Mouse (Mus musculus): ENCODE data around the gene Kcne1. TPM values are rescaled to one million over a fixed set of nuclear protein-coding genes. Genes with fewer than 3 reads are reported as not detected.

The Kcne1 gene
- total RNA-seq, 1 experiment from 2014 or later = not detected

GRCm38 (mm10) chr16:92319353-92320109, 39.7 kb downstream of the Kcne1 start:
- no peak for ATAC-seq (replicated peaks; ENCODE audit: insufficient number of reproducible peaks, low FRiP score, low TSS enrichment, poor library complexity, severe bottlenecking)

- no peak for ATAC-seq (replicated peaks; ENCODE audit: insufficient number of reproducible peaks, low FRiP score, low TSS enrichment, poor library complexity, severe bottlenecking)
These were observed 43.1 kb downstream of the Kcne1 start for GRCm38 (mm10) chr16:92316049-92316738.

- peak; percentile 62; the same call in 1 of the 2 replicates for ATAC-seq (replicated peaks; ENCODE audit: insufficient number of reproducible peaks, low FRiP score, low TSS enrichment, poor library complexity, severe bottlenecking)
These were observed 45.1 kb downstream of the Kcne1 start for GRCm38 (mm10) chr16:92313953-92314741.

DNA sequence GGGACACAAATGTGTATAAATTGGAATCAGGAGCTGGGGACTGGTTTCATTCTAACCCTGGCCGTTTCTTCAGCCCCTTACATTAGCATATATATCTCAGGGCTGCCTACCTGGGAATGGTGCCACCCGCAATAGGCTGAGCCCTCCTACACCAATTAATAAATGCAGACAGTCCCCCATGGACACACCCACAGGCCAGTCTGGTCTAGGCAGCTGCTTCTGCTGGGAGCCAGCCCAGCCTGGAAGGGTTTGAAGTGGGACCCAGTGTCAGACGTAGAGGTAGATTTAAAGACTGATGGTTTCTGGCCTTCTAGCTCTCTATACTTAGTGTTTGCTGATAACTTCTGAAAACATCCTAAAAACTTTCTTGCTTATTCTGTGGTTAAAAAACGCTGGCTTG, 50.1 kb downstream of the Kcne1 start:
- no peak for ATAC-seq (replicated peaks; ENCODE audit: insufficient number of reproducible peaks, low FRiP score, low TSS enrichment, poor library complexity, severe bottlenecking)

DNA sequence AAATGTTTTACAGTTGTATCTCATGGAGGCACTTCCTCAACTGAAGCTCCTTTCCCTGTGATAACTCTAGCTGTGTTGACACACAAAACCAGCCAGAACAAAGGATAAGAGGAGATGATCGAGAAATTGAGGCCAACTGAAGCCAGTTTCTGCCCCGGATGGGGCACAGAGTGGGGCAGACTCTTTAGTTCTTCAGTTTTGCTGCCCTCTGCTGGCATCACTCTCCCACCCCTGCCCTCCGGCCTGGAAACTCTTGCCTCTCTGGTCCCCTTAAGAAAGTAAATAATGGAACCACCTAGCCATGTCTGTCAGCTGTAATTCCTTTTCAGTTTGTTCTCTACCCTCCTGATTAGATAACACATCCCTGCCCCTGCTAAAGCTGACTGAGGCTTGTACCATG, 51.3 kb downstream of the Kcne1 start:
- no peak for ATAC-seq (replicated peaks; ENCODE audit: insufficient number of reproducible peaks, low FRiP score, low TSS enrichment, poor library complexity, severe bottlenecking)

DNA sequence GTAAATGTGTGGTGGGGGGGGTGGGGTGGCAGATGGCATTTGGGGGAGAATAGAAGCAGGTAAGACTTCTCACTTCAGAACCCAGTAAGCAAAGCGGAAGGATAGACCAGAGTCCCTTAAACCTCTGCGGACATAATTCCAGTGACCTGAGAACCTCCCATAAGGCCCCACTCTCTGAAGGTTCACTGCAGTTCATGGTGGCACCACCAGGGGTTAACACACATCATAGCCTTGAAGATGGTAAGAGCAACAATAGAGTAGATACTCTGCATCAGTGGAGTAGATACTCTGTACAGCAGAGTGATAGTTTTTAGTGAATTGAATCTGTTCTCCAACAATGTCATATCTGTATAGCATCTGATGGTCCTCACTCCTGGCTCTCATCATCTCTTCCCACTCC, 53.7 kb downstream of the Kcne1 start:
- ATAC-seq (replicated peaks; ENCODE audit: insufficient number of reproducible peaks, low FRiP score, low TSS enrichment, poor library complexity, severe bottlenecking) = no peak

DNA sequence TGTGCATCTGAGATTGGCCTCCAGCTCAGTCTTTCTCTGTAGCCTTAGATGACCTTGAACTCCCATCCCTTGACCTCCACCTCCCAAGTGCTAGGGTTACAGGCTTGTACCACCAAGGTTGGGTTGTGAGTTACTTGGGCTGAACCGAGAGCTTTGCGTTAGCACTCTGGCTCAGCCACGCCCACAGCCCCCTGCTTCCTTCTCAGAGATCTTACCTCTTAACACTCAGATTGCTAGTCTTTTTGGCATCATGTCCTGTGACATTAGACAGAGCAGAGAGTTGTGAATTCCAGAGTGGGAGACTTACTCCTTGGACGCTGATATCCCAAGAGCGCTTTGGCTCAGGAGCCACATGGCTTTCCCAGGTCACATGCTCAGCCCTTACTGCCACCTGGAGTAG, 56.8 kb downstream of the Kcne1 start:
- ATAC-seq (replicated peaks; ENCODE audit: insufficient number of reproducible peaks, low FRiP score, low TSS enrichment, poor library complexity, severe bottlenecking) = no peak

DNA sequence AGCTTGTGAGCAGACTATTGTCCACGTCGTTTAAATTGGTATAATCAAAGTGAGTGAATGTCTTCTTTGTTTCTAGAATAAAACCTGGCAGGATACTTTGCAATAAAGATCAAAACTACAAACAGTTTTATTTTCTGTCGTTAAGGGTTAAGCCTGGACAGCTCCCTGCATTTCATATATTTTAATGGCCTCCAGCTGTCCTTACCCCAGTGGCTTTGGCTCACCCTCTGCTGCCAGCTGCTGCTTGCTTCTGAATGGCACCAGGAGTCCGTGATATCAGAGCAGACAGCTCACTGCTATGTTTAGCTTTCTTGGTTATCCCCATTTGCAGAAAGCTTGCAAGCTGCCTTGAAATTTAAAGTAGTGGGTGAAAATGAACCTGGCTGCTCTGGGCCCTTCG, 57.3 kb downstream of the Kcne1 start:
- no peak for ATAC-seq (replicated peaks; ENCODE audit: insufficient number of reproducible peaks, low FRiP score, low TSS enrichment, poor library complexity, severe bottlenecking)

DNA sequence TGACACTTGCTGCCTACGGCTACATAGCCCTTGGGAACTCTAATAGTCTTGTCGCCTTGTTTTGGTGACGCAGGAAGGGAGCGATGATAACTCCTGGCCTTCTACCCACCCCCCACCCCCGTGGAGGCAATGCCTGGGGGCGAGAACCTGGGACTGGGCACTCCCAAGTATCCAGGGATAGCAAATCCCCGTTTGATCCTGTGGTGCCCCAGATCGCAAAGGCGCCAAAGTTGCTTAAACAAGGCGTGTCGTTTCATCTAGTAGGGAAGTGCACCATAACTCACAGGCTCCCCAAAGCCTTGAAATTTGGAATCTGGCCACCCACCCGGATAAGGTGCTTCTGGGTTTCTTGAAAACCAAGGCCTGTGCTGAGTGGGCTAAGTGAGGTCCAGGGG, 57.9 kb downstream of the Kcne1 start:
- ATAC-seq (replicated peaks; ENCODE audit: insufficient number of reproducible peaks, low FRiP score, low TSS enrichment, poor library complexity, severe bottlenecking) = peak; percentile 14; the same call in 1 of the 2 replicates

DNA sequence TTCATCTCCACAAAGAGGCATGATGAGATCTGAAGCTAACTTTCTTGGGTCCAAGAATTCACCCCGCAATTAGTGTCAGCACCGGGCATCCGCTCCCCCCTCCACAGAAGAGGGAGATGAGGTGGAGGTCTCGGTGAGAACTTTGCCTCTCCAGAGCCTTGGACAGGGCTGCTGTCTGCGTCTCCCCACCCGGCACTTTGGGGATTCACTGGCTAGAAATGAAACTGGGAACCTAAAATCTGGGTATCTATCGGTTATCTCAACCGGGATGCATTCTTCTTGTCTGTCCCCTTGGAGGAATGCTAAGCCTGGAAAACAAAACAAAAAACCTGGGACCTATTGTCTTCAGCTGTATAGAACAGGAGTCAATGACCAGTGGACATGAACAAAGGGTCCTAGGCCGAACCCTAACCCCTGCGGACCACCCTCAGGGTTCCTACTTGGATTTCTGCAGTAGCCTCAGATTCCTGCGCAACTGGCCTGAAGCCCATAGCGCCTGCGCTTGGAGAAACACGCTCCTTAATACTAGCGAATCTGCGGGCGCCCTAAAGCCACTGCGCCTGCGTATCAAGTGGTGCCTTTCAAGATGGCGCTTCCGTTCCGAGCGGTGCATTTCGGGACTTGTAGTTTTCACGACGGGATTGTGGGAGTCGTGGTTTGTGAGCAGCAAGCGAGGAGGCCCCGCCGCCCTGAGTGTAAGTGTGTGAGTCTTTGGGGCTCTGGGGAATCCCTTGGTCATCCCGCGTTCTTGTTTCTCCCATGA, 58.4 kb downstream of the Kcne1 start, which contains the start of gene Smim11:
Gene Smim11, plus strand, starts transcription at position 638 of the 763 bp plus-strand sequence.
- ATAC-seq (replicated peaks; ENCODE audit: insufficient number of reproducible peaks, low FRiP score, low TSS enrichment, poor library complexity, severe bottlenecking) = peak; percentile 92

Other genes with a start within 250 kb of the Kcne1 start
- gene Kcne2, start 67.1 kb downstream of the Kcne1 start, total RNA-seq (2017) = not detected in 3 replicates
- gene Smim11, start 58.2 kb downstream of the Kcne1 start, total RNA-seq (2017) = 47.9 to 91.8 TPM (median 57.4 TPM) in 3 replicates
- not detected in 3 replicates for gene Fam243, start 38.0 kb downstream of the Kcne1 start, total RNA-seq (2017)
- gene Rcan1, start 111.4 kb upstream of the Kcne1 start, total RNA-seq (2017) = 16.3 to 27.2 TPM (median 16.8 TPM) in 3 replicates
- gene Clic6, start 126.3 kb upstream of the Kcne1 start, total RNA-seq (2017) = not detected in 3 replicates

Measured in monocyte, adult 5-6 weeks (primary cell).